ENCODE assay signal across 23 mouse cellular contexts in genomic region chr5:22134402-22134801, GRCm38 (mm10).
DNase-seq lines count a peak whose midpoint lies in the region; ATAC-seq and TF ChIP-seq lines count a peak whose summit lies in the region.
"Had no signal": no experiment of that assay in that cellular context is flagged by ENCODE, and none has a peak within 500 bp of the region (broad histone marks: within the 10 kb centered on the region; RNA-seq: fewer than 3 reads in every experiment).

No protein-coding gene starts in this region.

- DNase-seq in cerebellum, adult 9-10 months, result peak; percentile 55
- DNase-seq in cerebellum, postnatal 4 days (ENCODE audit: low spot score in 2 of 2), result no peak
- DNase-seq in forebrain, postnatal 0 days, result no peak
- DNase-seq in forebrain, embryonic 11.5 days (ENCODE audit: low spot score), result no peak
- peak; percentile 53 for DNase-seq in brain, adult 2 months (ENCODE audit: low read depth, low spot score)
- DNase-seq in brain, embryonic 14.5 days (ENCODE audit: low read depth), result peak; percentile 26
- DNase-seq: adrenal gland, adult 2 months; adrenal gland, postnatal 14 days; cerebellum, adult 11-12 months; cerebellum, postnatal 14 days; embryo, embryonic 11 days; gastrocnemius, postnatal 10 days; heart, adult 11 months; kidney, adult 2 months had no signal

- ATAC-seq in forebrain, postnatal 0 days, result peak; percentile 63
- no peak for ATAC-seq in forebrain, embryonic 11.5 days (replicated peaks; ENCODE audit: low FRiP score)
- ATAC-seq: CD4-positive, CD25-positive, alpha-beta regulatory T cell, adult 4 months; forebrain, embryonic 13.5 days; intestine, postnatal 0 days had no signal

- H3K27me3 ChIP-seq in forebrain, postnatal 0 days (ENCODE audit: insufficient read depth, low read length), result no peaks in the 10 kb centered on the region
- H3K27me3 ChIP-seq in forebrain, embryonic 11.5 days (ENCODE audit: control insufficient read depth, insufficient read depth, low read length), result no peaks in the 10 kb centered on the region
- H3K27me3 ChIP-seq: embryonic facial prominence, embryonic 13.5 days; forebrain, embryonic 13.5 days; hindbrain, embryonic 12.5 days; hindbrain, embryonic 15.5 days had no signal

- WGBS in forebrain, postnatal 0 days, result 45% methylated on average over 9 of the region's 9 CpGs
- WGBS in forebrain, embryonic 11.5 days, result 80% methylated on average over 9 of the region's 9 CpGs

- no peaks in the 10 kb centered on the region for H3K9me3 ChIP-seq in forebrain, postnatal 0 days (ENCODE audit: low read length)
- no peaks in the 10 kb centered on the region for H3K9me3 ChIP-seq in forebrain, embryonic 11.5 days (ENCODE audit: control insufficient read depth, low read length)

- no peak for TF ChIP-seq CTCF in forebrain, postnatal 0 days (IDR thresholded peaks at IDR 0.05; ENCODE audit: low read depth)
- TF ChIP-seq CTCF in brain, embryonic 14.5 days (IDR thresholded peaks at IDR 0.05; ENCODE audit: borderline replicate concordance, extremely low read depth, insufficient read depth, insufficient read length), result no peak

- H3K4me3 ChIP-seq in forebrain, postnatal 0 days (ENCODE audit: low read depth, low read length), result no peak overlapping the region
- no peak overlapping the region for H3K4me3 ChIP-seq in forebrain, embryonic 11.5 days (ENCODE audit: low read depth, low read length)
- H3K4me3 ChIP-seq: embryonic facial prominence, embryonic 10.5 days; embryonic facial prominence, embryonic 13.5 days; erythroblast, embryonic 14.5 days; forebrain, embryonic 13.5 days; hindbrain, embryonic 12.5 days; hindbrain, embryonic 15.5 days had no signal

- no peak overlapping the region for H3K4me2 ChIP-seq in forebrain, postnatal 0 days (ENCODE audit: low read depth)
- H3K4me2 ChIP-seq in forebrain, embryonic 11.5 days (ENCODE audit: low read depth, low read length, severe bottlenecking), result no peak overlapping the region
- H3K4me2 ChIP-seq: embryonic facial prominence, embryonic 13.5 days; forebrain, embryonic 13.5 days; heart, embryonic 11.5 days; hindbrain, embryonic 12.5 days; hindbrain, embryonic 15.5 days had no signal

- TF ChIP-seq POLR2A in brain, embryonic 14.5 days (IDR thresholded peaks at IDR 0.05; ENCODE audit: borderline replicate concordance, extremely low read depth, insufficient read depth, insufficient read length, poor library complexity, severe bottlenecking), result no peak

- H3K9ac ChIP-seq in forebrain, postnatal 0 days, result no peak overlapping the region
- H3K9ac ChIP-seq in forebrain, embryonic 11.5 days (ENCODE audit: low read length), result no peak overlapping the region
- H3K9ac ChIP-seq: embryonic facial prominence, embryonic 13.5 days; forebrain, embryonic 13.5 days; hindbrain, embryonic 12.5 days; hindbrain, embryonic 15.5 days had no signal

- no peak overlapping the region for H3K27ac ChIP-seq in forebrain, postnatal 0 days (ENCODE audit: low read depth, low read length)
- H3K27ac ChIP-seq in forebrain, embryonic 11.5 days (ENCODE audit: low read depth, low read length), result no peak overlapping the region
- H3K27ac ChIP-seq: embryonic facial prominence, embryonic 10.5 days; embryonic facial prominence, embryonic 13.5 days; forebrain, embryonic 13.5 days; hindbrain, embryonic 12.5 days; hindbrain, embryonic 15.5 days had no signal

- H3K36me3 ChIP-seq in forebrain, postnatal 0 days (ENCODE audit: insufficient read depth), result no peaks in the 10 kb centered on the region
- no peaks in the 10 kb centered on the region for H3K36me3 ChIP-seq in forebrain, embryonic 11.5 days (ENCODE audit: control insufficient read depth, insufficient read depth, low read length)
- H3K36me3 ChIP-seq: embryonic facial prominence, embryonic 10.5 days; embryonic facial prominence, embryonic 13.5 days; hindbrain, embryonic 12.5 days; hindbrain, embryonic 15.5 days had no signal

- no peaks in the 10 kb centered on the region for H3K4me1 ChIP-seq in forebrain, postnatal 0 days (ENCODE audit: insufficient read depth)
- no peaks in the 10 kb centered on the region for H3K4me1 ChIP-seq in forebrain, embryonic 11.5 days (replicated peaks; ENCODE audit: control insufficient read depth, insufficient read depth, low read length)
- H3K4me1 ChIP-seq: forebrain, embryonic 13.5 days; hindbrain, embryonic 12.5 days had no signal

Comparison
In these comparisons a context has a peak if more than half of its experiments do, and no peak if none do; other contexts are left out.
1. DNase-seq: peak in cerebellum, adult 9-10 months (single experiment), brain, adult 2 months (single experiment) and brain, embryonic 14.5 days (single experiment); none in cerebellum, postnatal 4 days (0 of 2), forebrain, postnatal 0 days (single experiment) and forebrain, embryonic 11.5 days (single experiment).